Mouse (Mus musculus): ENCODE results near the gene Bola2.

DNA sequence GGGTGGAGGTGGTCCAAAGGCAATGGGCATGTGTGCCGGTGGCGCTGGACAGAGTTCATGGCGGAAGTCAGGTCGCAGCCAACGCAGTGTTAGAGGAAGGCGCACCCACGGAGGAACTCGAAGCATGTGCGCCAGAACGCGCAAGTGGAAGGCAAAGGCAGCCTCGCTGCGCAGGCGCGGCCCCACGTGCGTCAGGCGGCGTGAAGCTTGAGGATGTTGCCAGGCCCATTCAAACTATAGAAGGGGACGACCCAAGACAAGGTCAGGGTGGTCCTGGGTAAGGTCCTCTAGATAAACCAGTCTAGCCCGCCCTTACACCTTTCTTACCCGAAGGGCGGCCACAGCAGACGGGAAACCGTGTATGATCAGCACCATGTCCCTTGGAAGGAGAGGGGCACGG is 2.8 kb upstream of the Bola2 start:
- no peak for TF ChIP-seq CTCF (IDR thresholded peaks at IDR 0.05; ENCODE audit: control insufficient read depth, insufficient read depth, insufficient read length)
- no peak for TF ChIP-seq CEBPB (IDR thresholded peaks at IDR 0.05; ENCODE audit: low read depth)
- no peak for TF ChIP-seq MYOD1 (IDR thresholded peaks at IDR 0.05; ENCODE audit: control insufficient read depth, insufficient read length, low read depth)
- TF ChIP-seq MAX (IDR thresholded peaks at IDR 0.05), result no peak
- no peak for TF ChIP-seq FOSL1 (IDR thresholded peaks at IDR 0.05; ENCODE audit: insufficient read depth, low read length, poor library complexity, severe bottlenecking)

All from C2C12 (cell line).